Mouse (Mus musculus) embryo, embryonic 11.5 days (tissue): ENCODE results near the gene Cmklr1.

Source experiments
- DNase-seq: peaks from one replicate; pipeline ENCODE4 v3.0.0-alpha.2; 2012; ENCODE audit warnings: low read depth, low spot score

Gene Cmklr1

GRCm38 (mm10) chr5:113654206-113654605, 4.0 kb upstream of the Cmklr1 start:
- no peak for DNase-seq

DNA sequence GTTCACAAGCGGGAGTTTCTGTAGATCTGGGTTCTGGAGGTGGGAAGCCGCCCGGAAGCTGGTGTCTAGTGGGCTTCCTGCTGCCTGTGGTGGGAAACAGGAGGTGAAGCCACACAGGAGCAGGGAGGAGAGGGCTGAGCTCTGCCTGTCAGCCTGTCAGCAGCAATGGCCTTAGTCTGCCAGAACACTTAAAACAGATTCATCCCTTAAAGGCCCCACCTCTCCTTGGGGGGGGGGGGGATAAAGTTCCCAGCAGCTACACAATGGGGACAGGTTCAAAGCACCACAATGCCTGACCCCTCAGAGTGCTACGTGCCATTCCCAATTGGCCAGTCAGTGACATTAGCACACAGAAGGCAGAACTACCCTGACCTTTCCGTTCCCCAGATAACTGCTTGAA, 2.0 kb upstream of the Cmklr1 start:
- DNase-seq: no peak

DNA sequence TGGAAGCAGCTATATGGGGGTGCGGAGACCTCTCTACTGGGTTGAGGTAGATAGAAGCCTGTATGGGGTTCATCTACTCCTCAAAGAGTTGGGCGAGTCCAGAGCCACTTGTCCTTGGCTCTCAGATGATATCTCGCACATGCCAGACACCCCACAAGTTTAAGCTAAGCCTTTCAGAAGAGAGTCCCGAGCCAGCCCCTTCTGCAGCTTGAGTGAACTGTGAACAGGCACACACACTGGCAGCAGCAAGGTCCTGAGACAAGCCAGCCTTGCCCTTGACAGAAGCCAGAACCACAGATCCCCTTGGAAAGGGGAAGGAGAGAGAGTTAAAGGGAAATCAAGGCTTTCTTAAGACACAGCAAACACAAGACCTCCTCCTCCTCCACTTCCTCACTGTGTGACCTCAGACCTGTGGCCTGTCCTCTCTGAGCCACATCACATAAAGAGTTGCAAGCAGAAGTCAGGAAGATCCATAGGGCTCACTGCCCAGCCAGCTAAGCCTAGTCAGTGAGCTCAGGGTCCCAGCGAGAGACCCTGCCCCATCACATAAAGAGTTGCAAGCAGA, 1.5 kb downstream of the Cmklr1 start:
- DNase-seq: no peak

DNA sequence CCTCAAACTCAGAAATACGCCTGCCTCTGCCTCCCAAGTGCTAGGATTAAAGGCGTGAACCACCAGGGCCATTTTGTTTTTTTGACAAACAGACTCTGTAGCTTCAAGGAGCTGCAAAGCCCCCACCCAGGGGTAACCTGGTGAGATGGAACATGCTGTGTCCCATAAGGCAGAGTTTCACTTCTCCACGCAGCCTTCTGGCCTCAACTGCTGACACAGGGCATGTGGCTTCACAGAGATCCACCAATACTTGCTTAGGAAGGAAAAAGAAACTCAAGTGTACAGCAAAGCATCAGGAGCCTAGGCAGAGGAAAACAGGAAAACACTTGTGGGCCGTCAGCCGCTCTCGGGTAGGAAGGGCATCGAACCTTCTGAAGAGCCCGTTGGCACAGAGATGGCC, 3.1 kb downstream of the Cmklr1 start:
- DNase-seq: no peak

DNA sequence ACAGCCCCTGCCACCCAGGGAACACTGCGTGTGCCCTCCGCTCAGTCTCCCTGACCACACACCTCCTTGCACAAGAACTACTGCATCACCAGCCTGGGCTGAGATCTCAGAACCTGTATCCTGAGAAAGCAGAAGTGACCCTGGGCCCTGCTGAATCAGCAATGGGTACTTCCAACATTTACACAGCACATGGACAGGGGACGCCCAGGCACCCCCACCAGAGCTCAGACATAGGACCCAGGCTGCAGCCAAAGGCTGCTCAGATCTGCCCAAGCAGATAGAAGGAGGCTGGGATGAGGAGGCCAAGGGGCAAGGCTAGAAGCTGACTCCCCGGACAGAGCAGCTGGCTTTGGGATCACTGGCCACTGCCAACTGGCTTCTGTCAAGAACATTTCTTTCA, 5.7 kb downstream of the Cmklr1 start:
- DNase-seq: no peak

DNA sequence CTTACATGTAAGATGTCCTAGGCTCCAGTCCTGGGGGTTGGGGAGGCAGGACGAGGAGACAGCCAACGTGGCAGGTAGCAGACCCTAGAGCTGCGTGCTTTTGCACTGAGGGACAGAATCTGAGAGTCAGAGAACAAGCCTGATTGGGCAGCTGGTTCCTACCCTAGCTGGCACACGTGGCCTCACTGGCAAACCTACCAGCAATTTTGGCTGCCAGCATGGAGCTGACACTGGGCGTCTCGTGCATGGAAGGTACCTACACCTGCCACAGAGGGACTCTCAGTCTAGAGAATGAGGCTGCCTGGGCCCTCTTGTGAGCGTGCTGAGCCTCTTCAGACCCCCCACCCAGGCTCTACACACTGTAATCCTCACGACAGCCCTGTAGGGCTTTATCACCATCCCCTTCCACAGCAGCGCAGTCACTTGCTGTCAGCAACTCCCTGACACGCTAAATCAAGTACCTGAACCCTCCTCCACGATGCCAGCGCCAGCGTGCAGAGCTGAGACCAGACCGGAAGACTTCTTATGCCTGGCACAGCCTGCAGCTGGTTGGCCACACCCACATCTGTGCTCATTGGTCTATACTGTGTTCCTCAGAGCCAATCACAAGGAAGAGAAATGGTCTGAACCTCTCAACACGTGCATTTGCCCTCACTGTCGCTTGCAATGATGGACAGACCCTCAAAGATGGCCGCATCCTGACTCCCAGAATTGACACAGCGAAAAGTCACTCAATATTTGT, 6.9 kb downstream of the Cmklr1 start:
- DNase-seq: peak; percentile 31

GRCm38 (mm10) chr5:113641066-113641465, 9.2 kb downstream of the Cmklr1 start:
- no peak for DNase-seq

DNA sequence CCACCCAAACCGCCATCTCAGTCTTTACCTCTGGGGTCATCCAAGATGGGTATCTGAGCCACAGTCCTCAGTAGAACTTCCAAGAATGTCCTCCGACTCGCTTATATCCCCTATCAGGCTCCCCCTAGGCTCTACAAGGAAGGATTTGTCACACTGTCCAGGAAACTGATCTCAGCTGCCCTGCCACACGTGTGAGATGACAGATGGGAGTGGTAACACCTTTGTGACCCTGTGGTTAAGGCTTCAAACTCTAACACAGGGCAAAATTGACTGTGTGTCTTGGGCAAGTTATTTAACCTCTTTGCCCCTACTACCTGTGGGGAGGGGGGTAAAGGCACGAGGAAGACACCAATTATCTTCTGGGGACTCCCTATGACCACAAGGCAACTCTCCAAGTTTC, 11.1 kb downstream of the Cmklr1 start:
- no peak for DNase-seq

DNA sequence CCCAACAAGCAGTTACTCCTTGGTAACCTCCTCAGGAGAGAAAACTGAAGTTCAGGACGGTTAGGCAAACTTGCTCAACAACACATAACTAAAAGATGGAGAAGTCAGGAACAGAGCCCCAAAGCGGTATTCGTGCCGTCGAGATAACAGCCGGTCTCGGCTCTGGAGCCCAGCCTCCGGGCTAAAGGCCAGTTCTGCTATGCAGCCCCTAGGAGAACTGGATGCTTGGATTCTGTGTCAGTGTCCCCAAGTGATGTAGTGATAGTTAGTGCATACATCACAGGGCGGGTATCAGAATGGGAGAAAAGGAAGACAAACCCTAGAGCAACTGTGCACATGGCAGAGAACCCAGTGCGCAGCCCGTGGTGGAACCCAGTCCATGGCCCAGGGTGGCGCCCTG, 12.2 kb downstream of the Cmklr1 start:
- DNase-seq: no peak

- DNase-seq: no peak
Measured at GRCm38 (mm10) chr5:113637631-113638030, 12.6 kb downstream of the Cmklr1 start.

GRCm38 (mm10) chr5:113635861-113636565, 14.2 kb downstream of the Cmklr1 start:
- no peak for DNase-seq

GRCm38 (mm10) chr5:113634887-113635610, 15.2 kb downstream of the Cmklr1 start:
- no peak for DNase-seq

- no peak for DNase-seq
Measured at GRCm38 (mm10) chr5:113634024-113634651, 16.1 kb downstream of the Cmklr1 start.

- no peak for DNase-seq
Measured at GRCm38 (mm10) chr5:113633037-113633714, 17.1 kb downstream of the Cmklr1 start.

GRCm38 (mm10) chr5:113630116-113630515, 20.1 kb downstream of the Cmklr1 start:
- DNase-seq: no peak

DNA sequence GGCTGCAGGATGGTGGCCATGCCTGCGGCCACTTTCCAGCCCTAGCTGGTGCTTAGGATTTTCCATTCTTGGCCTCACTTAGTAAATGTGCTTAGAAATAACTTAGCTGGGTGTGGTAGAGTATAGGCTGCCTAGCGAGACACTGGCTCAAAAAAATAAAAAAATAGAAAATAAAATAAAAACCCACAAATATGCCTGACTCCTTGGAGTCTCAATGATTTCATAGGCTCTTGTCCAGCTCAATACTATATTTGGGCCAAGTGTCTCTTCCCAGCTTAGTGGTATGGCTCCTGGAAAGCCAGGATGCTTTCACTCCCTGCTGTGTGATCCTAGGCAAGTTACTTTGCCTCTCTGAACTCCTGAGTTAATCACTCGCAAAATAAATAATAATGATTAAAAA, 21.0 kb downstream of the Cmklr1 start:
- no peak for DNase-seq

DNA sequence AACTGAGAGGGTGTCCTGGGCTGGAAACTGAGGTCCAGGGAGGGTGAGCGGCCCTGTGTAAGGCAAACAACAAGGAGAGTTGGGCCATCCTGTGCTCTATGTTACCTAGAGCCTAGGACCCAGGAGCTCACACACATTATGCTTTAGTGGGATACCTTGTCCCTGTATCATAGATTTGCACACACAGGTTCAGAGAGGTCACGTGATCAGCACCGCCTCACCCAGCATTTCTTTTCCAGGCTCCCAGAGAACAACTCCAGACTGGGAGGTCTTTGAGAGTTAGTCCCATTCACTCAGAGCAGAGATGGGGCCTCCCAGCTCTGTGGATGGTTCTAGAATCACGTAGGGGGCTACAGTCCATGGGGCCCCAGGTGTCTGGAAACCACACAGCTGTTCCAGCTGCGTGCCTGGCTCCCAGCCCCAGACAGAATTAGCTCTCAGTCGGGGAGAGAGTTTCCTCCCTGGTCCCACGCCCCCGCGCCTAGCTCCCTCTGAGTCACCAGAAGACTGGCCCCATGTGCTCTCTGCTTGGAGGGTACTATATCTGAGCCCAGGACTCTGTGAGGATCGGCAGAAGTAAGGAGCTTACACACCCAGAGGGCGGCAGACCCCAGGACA, 22.3 kb downstream of the Cmklr1 start:
- DNase-seq: no peak

DNA sequence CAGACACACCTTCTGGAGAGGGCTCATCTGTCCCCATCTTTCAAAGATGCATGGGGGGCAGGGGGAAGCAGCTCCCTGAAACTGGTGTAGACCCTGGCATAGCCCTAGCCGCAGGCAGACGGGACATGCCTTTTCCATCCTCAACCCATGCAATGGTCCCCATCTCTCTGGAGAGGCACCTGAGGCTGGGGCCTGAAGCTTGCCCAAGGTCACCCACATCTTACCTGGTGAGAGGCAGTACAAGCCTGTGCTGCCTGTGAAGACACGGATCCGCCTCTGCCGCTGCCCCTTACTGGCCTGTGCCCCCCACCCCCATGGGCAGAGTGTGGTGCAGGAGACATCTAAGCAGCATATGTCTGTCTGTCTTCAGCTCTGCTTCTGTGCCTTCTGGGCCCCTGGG, 23.2 kb downstream of the Cmklr1 start:
- no peak for DNase-seq

GRCm38 (mm10) chr5:113626352-113626751, 23.9 kb downstream of the Cmklr1 start:
- no peak for DNase-seq

- DNase-seq: no peak
Measured at GRCm38 (mm10) chr5:113625068-113625467, 25.2 kb downstream of the Cmklr1 start.

GRCm38 (mm10) chr5:113623052-113623451, 27.2 kb downstream of the Cmklr1 start:
- DNase-seq: no peak
